Mouse (Mus musculus) cerebellum, adult 11-12 months (tissue): ENCODE measurements around the gene Asgr1.

Experiments used
- DNase-seq: peaks from one replicate; pipeline ENCODE4 v3.0.0; 2022

Asgr1 gene

GRCm38 (mm10) chr11:70027397-70027796 is 26.5 kb upstream of the Asgr1 start:
- peak; percentile 82 for DNase-seq

DNA sequence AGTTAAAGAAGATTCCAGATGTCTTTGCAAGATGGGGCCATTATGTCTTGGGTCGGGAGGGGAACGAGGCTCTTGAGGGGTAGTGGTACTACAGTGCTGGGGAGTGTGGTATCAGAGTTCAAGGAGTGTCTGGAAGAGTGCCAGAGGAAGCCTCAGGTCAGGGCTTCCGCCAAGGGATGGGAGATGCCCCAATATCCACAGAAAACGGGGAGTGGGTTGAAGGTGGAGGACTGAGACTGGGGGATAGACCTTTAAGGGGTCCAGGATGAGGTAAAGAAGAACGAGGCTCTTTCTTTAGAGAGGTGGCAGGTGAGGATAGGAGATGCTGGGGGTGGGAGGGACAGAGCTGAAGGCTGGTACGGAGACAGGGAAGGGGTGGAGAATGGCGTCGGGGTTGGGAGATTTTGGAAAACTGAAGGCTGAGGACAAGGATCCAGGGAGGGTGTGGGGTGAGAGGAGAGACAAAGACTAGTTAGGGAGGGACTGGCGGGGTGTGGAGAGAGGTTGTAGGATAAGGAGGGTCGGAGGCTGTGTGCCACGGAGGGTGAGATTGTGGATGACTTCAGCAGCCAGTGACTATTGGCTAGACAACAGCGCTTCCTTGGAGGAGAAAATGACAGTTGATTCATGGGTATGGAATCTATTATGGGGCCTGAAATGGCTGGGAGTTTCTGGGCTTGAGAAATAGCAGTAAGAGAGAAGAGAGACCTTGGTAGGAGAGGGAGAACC is 25.3 kb upstream of the Asgr1 start:
- peak; percentile 55 for DNase-seq

GRCm38 (mm10) chr11:70029130-70029801 is 24.6 kb upstream of the Asgr1 start:
- DNase-seq, result peak; percentile 82

- no peak for DNase-seq
Observed at GRCm38 (mm10) chr11:70029829-70030550, 23.9 kb upstream of the Asgr1 start.

DNA sequence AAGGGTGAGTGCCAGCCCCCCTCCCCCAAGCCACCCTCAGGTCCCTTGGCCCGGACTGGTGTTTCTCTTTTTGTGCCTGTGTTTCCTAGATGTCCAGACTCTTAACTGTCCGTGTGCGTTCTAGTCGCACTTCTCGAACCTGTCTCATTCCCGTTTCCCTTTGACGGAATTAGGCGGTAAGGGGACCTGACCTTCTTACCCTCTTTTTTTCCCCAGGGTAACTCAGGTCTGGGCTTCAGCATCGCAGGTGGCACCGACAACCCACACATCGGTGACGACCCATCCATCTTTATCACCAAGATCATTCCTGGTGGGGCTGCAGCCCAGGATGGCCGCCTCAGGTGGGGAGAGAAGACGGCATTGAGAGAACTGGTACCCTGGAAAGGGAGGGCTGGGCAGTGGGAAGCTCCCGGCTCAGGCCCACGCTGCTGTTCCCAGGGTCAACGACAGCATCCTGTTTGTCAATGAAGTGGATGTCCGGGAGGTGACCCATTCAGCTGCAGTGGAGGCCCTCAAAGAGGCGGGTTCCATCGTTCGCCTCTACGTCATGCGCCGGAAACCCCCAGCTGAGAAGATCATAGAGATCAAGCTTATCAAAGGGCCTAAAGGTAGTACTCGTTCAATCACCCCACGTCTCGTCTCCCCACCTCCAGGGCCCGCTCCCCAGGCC is 23.1 kb upstream of the Asgr1 start:
- no peak for DNase-seq

- DNase-seq, result peak; percentile 49
Observed at GRCm38 (mm10) chr11:70031321-70031670, 22.6 kb upstream of the Asgr1 start.

- DNase-seq, result no peak
Observed at GRCm38 (mm10) chr11:70038174-70038573, 15.7 kb upstream of the Asgr1 start.

DNA sequence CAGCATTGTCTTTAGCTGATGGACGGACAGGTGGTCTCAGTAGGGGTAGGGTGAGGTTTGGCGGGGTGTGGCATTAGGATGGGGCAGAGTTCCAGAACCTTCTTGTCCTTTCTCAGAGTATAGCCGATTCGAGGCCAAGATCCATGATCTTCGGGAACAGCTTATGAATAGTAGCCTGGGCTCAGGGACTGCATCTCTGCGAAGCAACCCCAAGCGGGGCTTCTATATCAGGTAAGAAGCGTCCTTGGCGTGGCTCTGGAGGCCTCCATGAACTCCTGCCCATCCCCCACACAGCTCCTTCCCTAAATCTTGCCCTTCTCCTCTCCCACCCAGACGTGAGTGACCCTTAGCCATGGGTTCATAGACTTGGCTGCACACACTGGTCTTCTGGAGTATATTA is 14.3 kb upstream of the Asgr1 start:
- DNase-seq, result peak; percentile 25

- DNase-seq, result peak; percentile 27
Observed at GRCm38 (mm10) chr11:70040184-70040583, 13.7 kb upstream of the Asgr1 start.

GRCm38 (mm10) chr11:70042309-70043085 is 11.4 kb upstream of the Asgr1 start:
- DNase-seq, result peak; percentile 50

GRCm38 (mm10) chr11:70043665-70044064 is 10.2 kb upstream of the Asgr1 start:
- DNase-seq, result no peak

- DNase-seq, result no peak
Observed at GRCm38 (mm10) chr11:70045435-70045834, 8.4 kb upstream of the Asgr1 start.

GRCm38 (mm10) chr11:70049366-70049765 is 4.5 kb upstream of the Asgr1 start:
- no peak for DNase-seq

GRCm38 (mm10) chr11:70049816-70050215 is 4.1 kb upstream of the Asgr1 start:
- no peak for DNase-seq

- DNase-seq, result no peak
Observed at GRCm38 (mm10) chr11:70053156-70053555, 729 bp upstream of the Asgr1 start.

DNA sequence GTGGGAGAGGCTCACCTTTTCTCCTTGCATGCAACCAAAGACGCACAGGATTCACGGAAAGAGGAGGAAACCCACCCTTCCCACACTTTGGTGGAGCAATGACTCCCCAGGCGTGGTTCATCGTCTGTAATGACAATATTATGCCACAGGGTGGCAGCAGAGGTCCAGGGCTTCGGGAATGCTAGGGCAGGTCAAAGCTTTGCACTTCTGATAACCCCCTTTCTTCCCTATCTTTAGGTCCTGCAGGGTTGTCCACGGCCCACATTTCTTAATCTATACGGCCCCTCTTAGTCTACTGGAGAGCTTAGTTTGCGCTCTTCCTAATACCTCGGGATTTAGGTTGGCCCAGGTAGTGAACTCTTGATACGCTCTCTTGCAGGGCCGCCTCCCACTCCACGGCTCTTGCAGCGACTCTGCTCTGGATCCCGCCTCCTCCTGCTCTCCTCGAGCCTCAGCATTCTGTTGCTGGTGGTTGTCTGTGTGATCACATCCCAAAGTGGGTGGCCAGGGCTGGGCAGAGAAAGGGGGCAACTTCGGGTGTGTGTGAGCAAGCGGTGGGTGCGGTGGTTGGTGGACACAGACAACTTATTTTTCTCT is 1.8 kb downstream of the Asgr1 start:
- no peak for DNase-seq

GRCm38 (mm10) chr11:70057805-70058204 is 3.9 kb downstream of the Asgr1 start:
- no peak for DNase-seq

DNA sequence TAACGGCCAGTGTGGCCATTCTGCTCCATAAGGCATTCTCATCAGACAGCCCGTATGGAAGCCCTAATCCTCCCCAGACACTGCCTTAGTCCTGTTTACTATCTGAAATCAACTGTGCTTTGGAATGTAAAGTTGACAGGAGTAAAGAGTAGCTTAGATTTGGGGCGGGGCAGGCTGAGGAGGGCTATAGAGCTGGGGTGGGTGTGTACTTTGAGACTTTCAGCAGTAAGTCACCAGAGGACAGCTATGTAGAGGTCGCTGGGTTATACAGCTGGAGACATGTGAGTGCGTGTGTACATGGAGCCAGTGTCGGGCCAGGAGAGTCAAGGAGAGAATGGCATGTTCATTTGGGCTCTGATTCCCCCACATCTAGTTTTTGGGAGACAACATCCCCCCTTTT is 6.0 kb downstream of the Asgr1 start:
- DNase-seq, result no peak

- DNase-seq, result no peak
Observed at GRCm38 (mm10) chr11:70063053-70063452, 9.2 kb downstream of the Asgr1 start.

DNA sequence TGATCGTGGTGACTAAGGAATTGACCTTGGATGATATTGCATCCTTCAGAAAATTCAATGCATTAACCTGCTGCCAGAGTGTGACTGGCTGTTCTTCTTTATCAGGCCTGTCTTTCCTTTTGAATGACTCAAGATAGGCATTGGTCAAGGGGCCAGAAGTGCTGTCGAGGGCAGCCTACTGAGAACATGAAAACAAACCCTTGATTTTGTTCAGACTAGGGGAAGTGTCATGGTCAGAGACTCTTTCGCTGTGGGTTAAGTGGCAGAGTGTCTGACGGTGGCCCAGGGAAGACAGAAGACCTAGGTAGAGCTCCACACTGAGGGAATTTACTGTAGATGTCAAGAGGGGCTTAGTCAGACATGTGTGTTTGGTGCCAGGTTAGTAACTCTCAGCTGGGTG is 12.8 kb downstream of the Asgr1 start:
- DNase-seq, result no peak

GRCm38 (mm10) chr11:70068245-70068644 is 14.4 kb downstream of the Asgr1 start:
- no peak for DNase-seq

- no peak for DNase-seq
Observed at GRCm38 (mm10) chr11:70070057-70070456, 16.2 kb downstream of the Asgr1 start.
